Mouse (Mus musculus): ENCODE data around the gene Ccdc138.

Gene Ccdc138

DNA sequence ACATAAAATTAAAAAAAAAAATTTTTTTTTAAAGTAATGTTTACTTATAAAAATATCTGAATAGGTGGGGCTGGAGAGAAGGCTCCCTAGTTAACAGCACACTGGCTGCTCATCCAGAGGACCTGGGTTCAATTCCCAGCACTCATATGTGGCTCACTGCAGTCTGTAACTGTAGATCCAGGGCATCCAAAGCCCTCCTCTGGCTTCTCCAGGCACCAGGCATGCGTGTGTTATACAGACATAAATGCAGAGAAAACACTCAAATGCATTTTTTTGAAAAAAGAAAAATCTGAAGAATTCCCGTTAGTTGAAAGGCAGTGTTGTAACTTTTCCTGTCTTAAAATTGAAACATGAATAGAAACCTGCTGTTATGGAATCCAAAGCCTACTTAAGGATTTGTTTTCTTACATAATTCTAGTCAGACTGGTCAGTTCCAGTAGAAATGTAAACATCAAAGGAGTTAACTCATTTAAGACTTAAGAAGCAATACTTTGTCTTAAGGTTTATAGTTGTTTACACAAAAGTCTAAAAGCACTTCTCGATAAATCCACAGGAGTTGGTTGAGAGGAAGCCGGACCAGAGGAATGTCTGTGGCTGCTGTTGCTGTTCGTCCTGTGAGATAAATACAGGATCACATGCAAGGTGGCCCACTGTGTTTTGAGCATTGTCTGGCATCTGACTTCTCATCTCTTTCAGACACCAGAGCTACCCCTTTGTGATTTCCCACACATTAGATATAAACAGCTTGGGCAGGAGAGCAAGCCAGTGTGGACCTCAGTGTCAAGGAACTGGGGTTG, 87.9 kb downstream of the Ccdc138 start:
- no peak for DNase-seq (ENCODE audit: low spot score in 2 of 2)

DNA sequence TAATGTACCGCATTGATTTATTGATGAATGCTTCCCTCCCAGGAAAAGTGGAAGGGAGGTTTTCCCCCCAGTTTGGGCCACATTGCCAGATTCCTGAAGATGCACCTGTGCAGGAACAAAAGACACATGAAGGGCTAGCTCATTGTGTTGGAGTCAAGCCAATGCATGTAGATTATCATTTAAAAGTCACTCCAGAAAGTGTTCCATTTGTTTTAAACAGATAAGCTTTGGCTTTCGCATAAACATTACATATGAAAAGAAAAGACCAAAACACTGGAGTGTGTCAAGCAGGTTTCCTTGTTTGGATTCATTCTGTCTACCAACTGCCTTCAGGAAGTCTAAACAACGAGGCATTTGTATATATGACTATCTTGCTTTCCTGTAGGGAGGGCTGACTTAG, 96.7 kb downstream of the Ccdc138 start:
- DNase-seq (ENCODE audit: low spot score in 2 of 2) = no peak

DNA sequence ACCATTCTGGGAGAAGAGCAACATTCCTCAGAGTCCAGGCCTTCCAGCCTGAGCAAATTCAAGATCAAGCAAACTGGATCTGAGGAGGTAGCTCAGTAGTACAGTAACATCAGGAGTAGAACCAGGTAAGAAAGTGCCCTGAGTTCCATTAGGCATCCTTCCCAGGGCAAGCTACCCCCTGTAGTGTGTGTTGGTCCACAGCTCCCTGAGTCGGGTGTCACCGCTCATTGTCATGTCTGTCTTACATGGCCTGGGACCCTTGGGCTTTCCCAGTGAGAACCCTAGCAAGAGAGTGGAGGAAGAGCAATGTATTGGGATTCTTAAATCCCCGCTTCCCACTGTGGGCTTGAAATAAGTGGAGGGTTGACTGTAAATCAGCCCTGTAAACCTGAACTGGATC, 97.4 kb downstream of the Ccdc138 start:
- no peak for DNase-seq (ENCODE audit: low spot score in 2 of 2)

DNA sequence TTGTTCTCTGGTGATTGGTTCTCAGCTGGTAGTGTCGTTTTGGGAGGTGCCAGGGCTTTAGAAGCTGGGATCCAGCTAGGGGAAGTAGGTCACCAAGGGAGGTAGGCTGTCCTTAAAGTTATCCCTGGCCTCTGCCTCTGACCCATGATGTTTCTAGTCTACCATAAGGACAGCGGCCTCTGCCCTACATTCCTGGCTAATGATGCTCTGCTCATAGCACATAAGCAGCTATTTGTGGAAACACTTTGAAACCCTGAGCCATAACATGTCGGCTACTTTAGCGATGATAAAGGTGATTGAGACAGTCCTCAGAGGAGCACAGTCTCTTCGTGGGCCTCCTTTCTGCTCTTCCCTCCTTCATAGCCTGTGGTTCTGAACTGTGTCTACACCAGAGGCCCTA, 98.1 kb downstream of the Ccdc138 start:
- DNase-seq (ENCODE audit: low spot score in 2 of 2) = no peak

DNA sequence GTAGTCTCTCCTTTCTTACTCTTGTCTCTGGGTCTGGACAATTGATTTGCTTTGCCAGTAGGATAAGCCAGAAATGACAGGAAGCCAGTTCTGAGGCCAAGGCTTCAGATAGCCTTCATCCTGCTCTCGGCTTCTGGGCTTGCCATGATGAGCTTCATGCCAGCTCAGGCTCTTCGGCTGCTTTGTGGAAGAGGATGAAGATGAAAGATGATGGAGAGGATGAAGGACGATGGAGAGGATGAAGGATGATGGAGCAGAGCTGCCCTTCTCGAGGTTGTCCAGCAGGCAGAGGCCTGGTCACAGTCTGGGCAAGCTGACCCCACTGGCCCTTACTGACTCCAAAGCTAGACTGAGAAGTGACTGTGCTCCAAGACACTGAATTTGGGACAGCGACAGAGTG, 102.4 kb downstream of the Ccdc138 start:
- DNase-seq (ENCODE audit: low spot score in 2 of 2) = peak in 1 of 2 experiments; percentile 17

DNA sequence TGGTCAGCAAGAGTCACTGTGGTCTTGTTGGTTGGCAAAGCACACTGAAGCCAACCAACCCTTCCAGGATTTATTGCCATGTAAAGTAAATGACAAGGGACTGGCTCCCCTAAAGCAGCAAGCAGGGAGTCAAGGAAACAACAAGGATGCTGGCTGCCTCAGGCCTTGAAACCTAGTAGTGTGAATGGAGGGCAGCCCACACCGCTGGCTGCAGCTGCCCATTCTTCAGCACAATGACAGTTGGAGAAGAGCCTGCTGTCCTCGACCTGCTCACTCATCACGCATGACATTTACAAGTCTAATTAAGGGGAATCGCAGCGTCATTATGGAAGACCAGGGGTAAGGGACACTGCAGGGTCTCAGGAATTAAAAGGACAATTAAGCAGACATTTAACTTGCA, 103.2 kb downstream of the Ccdc138 start:
- DNase-seq (ENCODE audit: low spot score in 2 of 2) = peak in 1 of 2 experiments; percentile 40

DNA sequence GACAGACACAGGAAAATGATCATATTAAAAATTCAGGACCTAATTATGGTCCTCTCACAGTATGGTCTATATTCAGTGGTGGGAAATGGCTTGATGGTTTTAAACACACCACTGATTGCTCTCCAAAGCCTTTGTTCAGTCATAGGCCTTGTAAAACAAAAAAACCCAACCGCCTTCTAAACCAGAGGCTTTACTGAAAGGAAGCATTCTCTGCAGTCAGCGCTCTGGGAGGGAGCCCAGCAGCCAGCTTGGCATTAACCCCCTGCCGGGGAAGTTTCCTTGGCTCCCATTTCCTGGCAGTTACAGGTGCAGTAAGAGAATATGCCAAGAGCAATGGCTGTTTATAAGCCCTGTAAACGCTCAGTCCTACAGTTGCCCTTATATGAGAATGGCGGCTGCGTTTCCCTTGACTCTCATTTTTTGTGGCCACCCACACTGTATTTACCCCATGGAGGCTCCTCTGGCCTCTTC, 103.7 kb downstream of the Ccdc138 start:
- peak; percentile 81 to 83 for DNase-seq (ENCODE audit: low spot score in 2 of 2)

DNA sequence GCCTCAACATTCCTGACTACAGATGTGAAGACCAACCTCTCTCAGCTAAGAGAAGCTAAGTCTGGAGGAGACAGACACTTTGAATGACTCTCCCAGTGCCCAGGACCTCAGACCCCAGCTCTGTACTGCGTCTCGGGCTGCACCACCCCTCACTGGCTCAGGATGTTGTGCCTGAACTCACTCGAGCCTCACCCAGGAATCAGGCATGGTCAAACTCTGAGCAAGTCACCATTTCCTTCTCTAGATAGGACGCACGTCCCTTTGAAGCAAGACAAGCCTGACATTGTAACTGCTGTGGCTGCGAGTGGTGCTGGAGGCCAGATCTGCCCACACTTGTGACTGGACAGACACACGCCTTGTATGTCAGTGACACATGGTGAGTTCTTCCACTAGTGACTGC, 104.2 kb downstream of the Ccdc138 start:
- DNase-seq (ENCODE audit: low spot score in 2 of 2) = peak in 1 of 2 experiments; percentile 21

DNA sequence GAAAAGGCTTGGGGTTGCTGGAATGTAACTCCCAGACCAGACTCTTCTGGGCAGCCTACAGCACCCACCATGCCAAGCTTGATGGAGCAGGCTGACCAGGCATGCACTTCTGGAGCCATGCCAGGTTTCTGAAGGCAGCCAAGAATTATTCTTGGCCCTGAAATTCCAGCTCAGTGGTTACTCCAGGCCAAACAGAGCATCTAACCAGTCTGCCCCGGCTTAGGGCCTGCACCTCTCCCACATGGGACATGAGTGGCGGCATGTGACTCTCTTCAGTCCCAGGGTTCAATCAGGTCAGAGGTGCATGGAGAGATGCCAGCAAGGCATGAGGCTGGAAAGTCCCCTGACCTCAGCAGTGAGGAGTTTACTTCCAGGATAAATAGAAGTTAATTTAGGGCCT, 107.0 kb downstream of the Ccdc138 start:
- peak; percentile 67 to 76 for DNase-seq (ENCODE audit: low spot score in 2 of 2)

DNA sequence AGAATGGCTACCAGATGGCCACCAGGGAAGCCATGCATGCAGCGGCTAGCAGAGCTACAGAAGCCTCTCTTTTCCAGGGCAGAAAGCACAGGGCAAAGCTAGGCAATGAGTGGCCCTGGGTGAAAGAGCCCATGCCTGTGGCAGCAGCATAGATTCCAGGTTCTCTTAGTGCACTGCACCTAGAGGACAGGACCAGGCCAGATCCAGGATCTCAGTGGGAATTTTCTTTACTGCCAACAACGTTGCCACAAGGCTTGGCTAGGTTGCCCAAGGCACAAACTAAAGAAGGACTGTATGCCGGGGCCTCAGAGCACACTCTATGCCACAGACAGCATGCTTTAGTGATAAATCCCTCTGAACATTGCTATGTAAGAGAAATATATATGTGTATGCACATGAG, 108.6 kb downstream of the Ccdc138 start:
- no peak for DNase-seq (ENCODE audit: low spot score in 2 of 2)

DNA sequence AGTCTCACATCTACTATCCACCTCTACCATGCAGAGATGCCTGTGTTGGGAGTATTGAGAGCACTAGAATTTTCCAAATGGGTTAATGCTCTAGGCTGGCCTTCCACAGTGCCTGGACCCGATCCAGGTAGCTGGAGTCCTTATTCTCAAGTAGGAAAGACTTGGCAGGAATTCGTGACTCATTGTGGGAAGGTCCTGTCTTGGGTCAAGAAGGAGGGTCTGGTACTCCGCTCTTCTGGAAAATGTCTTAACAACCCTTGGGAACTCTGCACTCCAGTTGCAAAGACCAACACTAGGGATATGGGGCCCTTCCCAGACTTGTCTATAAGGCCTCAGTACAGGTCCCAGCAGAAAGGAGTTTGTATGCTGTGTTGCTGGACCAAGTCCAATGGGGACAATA, 111.1 kb downstream of the Ccdc138 start:
- DNase-seq (ENCODE audit: low spot score in 2 of 2) = no peak

DNA sequence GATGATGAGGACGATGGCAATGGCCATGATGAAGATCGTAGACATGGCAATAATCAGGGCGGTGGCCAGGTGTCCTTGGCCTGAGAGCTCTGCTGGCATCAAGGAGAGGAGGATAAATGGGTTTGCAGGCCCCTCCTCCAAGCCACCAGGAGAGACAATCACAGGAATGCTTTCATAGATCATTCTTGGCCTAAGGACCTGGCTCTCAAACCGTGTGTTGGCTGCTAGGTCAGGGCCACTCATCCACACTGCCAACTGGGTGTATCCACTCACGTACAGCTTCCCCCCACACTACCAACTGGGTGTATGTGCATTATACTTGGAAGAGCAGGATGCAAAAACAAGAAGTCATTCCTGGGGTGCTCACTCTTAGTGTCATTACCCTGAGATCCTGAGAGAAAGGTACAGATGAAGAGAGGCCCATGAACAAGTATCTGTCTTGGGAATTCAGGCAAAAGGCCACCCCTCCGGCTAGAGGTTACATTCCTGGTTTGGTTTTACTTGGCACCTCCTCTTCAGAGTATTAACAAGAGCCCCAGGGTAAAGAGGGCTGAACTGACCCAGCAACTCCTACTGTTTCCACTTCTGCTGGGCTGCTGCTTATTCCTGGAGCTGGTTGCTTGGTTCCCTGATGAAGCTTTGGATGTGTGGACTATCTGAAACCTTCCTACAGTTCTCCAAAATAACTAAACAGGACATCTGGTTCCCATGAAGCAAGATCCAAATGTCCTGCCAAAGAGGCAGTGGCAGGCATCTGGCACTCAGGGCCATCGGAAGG, 112.9 kb downstream of the Ccdc138 start:
- DNase-seq (ENCODE audit: low spot score in 2 of 2) = no peak

DNA sequence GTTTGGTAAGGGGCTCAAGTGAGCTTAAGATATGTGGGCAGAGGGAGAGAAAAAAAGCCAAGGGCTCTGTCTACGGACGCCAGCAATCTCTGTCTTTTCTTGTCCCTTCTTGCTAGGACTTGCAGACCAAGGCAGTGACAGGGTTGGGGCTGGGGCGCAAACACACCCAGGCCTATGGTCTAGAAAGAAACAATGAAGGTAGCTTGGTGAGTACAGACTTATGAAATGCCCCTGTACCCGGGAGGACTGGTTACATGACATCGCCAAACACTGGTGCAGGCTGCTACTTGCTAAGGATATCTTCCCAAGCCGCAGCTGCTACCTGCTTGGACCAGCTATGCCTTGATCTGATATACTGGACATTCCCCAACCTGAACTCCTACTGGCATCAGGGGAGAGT, 116.9 kb downstream of the Ccdc138 start:
- no peak for DNase-seq (ENCODE audit: low spot score in 2 of 2)

DNA sequence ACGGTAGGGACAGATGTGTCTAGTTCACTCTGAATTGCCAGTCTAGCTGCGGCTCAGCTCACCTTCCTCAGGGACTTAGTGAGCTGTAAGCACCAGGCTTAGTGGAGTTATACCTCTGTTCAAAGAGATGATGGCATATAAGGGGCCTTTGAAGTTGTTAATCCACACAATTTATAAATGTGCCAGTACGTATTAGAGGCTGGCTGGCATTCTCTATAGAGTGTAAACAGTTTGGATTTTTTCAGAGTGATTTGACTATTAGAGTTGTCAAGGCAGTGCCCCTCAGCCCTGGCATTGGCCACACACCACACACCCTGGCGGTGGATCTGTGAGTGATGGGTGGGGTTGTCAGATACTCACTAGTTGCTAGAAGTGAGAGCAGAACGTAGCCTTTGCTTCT, 118.8 kb downstream of the Ccdc138 start:
- DNase-seq (ENCODE audit: low spot score in 2 of 2) = no peak

DNA sequence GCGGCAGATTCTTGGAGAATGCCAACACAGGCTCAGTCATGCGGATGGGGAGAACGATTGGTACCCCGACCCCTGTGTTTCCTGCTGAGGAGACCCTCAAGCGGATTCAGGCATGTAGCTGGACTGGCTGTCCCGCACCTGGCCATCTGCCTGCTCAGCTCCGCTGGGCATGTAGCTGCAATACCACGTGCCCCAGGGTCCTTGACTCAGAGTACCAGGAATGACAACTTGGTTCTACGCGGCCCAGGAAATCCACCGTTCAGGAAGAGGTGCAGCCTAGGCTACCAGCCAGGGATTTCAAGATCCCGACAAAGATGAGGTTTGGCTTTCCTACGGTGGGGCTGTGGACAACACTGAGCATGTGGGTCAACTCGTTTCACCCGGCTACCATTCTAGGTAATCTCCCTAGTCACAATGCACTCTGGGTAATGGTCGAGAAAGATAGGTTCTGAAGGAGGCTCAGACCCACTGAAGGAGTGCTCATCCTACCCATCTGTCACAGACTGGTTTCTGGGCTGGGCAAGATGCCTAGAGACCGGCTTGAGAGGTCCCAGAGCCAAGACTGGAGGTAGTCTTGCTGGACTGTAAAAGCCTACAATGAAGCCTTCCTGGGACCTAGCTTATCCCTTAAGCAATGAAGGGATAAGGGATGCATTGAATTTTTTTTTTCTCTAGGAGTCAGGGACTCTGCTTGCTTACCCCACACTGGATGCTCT, 120.9 kb downstream of the Ccdc138 start:
- no peak for DNase-seq (ENCODE audit: low spot score in 2 of 2)

DNA sequence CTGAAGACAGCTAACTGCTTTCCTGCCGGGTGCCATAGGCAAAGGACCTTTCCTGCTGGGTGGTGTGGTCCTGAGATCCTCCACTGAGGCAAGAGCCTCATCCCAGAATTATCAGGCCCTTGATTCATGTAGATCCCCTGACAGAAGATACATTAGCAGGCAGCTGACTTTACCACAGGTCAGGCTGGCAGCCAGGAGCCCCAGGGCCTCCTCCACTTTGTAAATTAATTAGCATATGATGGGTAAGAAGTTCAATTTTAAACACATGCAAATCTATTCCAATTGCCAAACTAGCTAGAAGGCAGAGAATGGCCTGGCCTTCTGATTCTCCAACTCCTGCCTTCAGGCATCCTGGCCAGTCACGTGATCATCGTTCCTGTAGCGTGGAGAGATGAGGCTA, 121.5 kb downstream of the Ccdc138 start:
- DNase-seq (ENCODE audit: low spot score in 2 of 2) = no peak

DNA sequence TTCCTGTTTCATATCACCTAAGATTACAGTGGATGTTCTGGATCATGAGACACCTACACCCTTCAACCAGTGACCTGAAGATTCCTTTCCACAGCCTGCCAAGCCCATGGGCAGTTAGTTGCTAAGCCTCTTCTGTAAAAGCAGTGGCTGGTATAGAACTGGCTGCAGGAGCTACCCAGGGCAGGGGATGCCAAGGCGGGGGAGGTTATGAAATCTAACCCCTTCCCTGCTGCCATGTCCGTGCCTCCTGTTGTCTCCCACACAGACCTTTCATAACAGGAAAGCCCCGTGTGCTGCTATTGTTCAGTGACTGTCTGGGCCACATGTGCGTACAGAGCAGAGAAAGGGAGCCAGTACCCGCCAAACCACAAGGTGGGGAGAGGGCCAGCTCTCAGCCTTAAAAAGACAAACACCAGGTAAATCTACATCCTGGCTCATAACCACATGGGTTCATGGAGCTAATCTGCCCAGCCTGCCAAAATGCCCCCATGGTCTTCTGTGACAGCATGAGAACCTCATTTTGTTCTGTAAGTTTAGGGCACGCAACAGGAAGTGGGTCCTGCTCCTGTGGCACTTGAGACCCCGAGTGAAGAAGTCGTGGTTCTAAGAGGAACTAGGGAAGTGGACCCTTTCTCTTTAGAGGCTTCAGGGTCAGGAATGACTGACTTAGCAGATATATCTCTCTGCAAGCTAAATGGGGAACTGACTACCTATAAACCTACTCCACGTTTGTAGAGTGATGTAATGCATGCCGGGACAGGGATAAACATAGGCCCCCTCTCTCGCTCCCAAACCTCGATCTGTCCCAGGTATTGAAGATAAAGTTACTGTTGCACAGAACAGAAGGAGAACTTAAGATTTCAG, 127.3 kb downstream of the Ccdc138 start:
- no peak for DNase-seq (ENCODE audit: low spot score in 2 of 2)
